Mouse (Mus musculus): ENCODE data around the gene Mia3. TPM values are rescaled to one million over a fixed set of nuclear protein-coding genes. Genes with fewer than 3 reads are reported as not detected.
"Not testable (repeated sequence)": the region's sequence is repeated elsewhere in the genome, so short reads cannot be mapped to it uniquely, and the experiment has no call there.

Gene Mia3
- polyA plus RNA-seq, 1 experiment = 98.2 TPM

- no peak for DNase-seq (ENCODE audit: low read depth)
- TF ChIP-seq POLR2A (IDR thresholded peaks at IDR 0.05; ENCODE audit: borderline replicate concordance, extremely low read depth, insufficient read depth, insufficient read length, poor library complexity, severe bottlenecking) (no peak), CTCF (IDR thresholded peaks at IDR 0.05; ENCODE audit: borderline replicate concordance, extremely low read depth, insufficient read depth, insufficient read length) (no peak)
Measured at GRCm38 (mm10) chr1:183374728-183375127, 5.4 kb upstream of the Mia3 start.

- no peak for TF ChIP-seq CTCF (IDR thresholded peaks at IDR 0.05; ENCODE audit: borderline replicate concordance, extremely low read depth, insufficient read depth, insufficient read length)
- no peak for TF ChIP-seq POLR2A (IDR thresholded peaks at IDR 0.05; ENCODE audit: borderline replicate concordance, extremely low read depth, insufficient read depth, insufficient read length, poor library complexity, severe bottlenecking)
- DNase-seq (ENCODE audit: low read depth) = peak; percentile 26
Measured at GRCm38 (mm10) chr1:183368601-183369400, 552 bp downstream of the Mia3 start.

GRCm38 (mm10) chr1:183366361-183366760 is 3.0 kb downstream of the Mia3 start:
- DNase-seq (ENCODE audit: low read depth) = no peak
- TF ChIP-seq CTCF (IDR thresholded peaks at IDR 0.05; ENCODE audit: borderline replicate concordance, extremely low read depth, insufficient read depth, insufficient read length) (no peak), POLR2A (IDR thresholded peaks at IDR 0.05; ENCODE audit: borderline replicate concordance, extremely low read depth, insufficient read depth, insufficient read length, poor library complexity, severe bottlenecking) (no peak)

- no peak for DNase-seq (ENCODE audit: low read depth)
- TF ChIP-seq CTCF (IDR thresholded peaks at IDR 0.05; ENCODE audit: borderline replicate concordance, extremely low read depth, insufficient read depth, insufficient read length) = no peak
- TF ChIP-seq POLR2A (IDR thresholded peaks at IDR 0.05; ENCODE audit: borderline replicate concordance, extremely low read depth, insufficient read depth, insufficient read length, poor library complexity, severe bottlenecking) = no peak
Measured at GRCm38 (mm10) chr1:183363577-183363867, 5.8 kb downstream of the Mia3 start.

GRCm38 (mm10) chr1:183362729-183363576 is 6.4 kb downstream of the Mia3 start:
- no peak for TF ChIP-seq CTCF (IDR thresholded peaks at IDR 0.05; ENCODE audit: borderline replicate concordance, extremely low read depth, insufficient read depth, insufficient read length)
- no peak for TF ChIP-seq POLR2A (IDR thresholded peaks at IDR 0.05; ENCODE audit: borderline replicate concordance, extremely low read depth, insufficient read depth, insufficient read length, poor library complexity, severe bottlenecking)
- no peak for DNase-seq (ENCODE audit: low read depth)

GRCm38 (mm10) chr1:183362301-183362700 is 7.1 kb downstream of the Mia3 start:
- no peak for DNase-seq (ENCODE audit: low read depth)

GRCm38 (mm10) chr1:183358901-183359300 is 10.5 kb downstream of the Mia3 start:
- DNase-seq (ENCODE audit: low read depth) = no peak
- TF ChIP-seq CTCF (IDR thresholded peaks at IDR 0.05; ENCODE audit: borderline replicate concordance, extremely low read depth, insufficient read depth, insufficient read length) = no peak
- TF ChIP-seq POLR2A (IDR thresholded peaks at IDR 0.05; ENCODE audit: borderline replicate concordance, extremely low read depth, insufficient read depth, insufficient read length, poor library complexity, severe bottlenecking) = no peak

More at GRCm38 (mm10) chr1:183362301-183362700, 7.1 kb downstream of the Mia3 start:
- TF ChIP-seq POLR2A (IDR thresholded peaks at IDR 0.05; ENCODE audit: borderline replicate concordance, extremely low read depth, insufficient read depth, insufficient read length, poor library complexity, severe bottlenecking) = no peak
- TF ChIP-seq CTCF (IDR thresholded peaks at IDR 0.05; ENCODE audit: borderline replicate concordance, extremely low read depth, insufficient read depth, insufficient read length) = no peak

GRCm38 (mm10) chr1:183349840-183350239 is 19.5 kb downstream of the Mia3 start:
- peak; percentile 78 for DNase-seq (ENCODE audit: low read depth)
- peak; percentile 46; the same call in 1 of the 2 replicates for TF ChIP-seq CTCF (IDR thresholded peaks at IDR 0.05; ENCODE audit: borderline replicate concordance, extremely low read depth, insufficient read depth, insufficient read length)
- no peak for TF ChIP-seq POLR2A (IDR thresholded peaks at IDR 0.05; ENCODE audit: borderline replicate concordance, extremely low read depth, insufficient read depth, insufficient read length, poor library complexity, severe bottlenecking)

- TF ChIP-seq CTCF (IDR thresholded peaks at IDR 0.05; ENCODE audit: borderline replicate concordance, extremely low read depth, insufficient read depth, insufficient read length) (no peak), POLR2A (IDR thresholded peaks at IDR 0.05; ENCODE audit: borderline replicate concordance, extremely low read depth, insufficient read depth, insufficient read length, poor library complexity, severe bottlenecking) (no peak)
- no peak for DNase-seq (ENCODE audit: low read depth)
Measured at GRCm38 (mm10) chr1:183345817-183346195, 23.5 kb downstream of the Mia3 start.

- TF ChIP-seq POLR2A (IDR thresholded peaks at IDR 0.05; ENCODE audit: borderline replicate concordance, extremely low read depth, insufficient read depth, insufficient read length, poor library complexity, severe bottlenecking) = peak; percentile 54; the same call in 1 of the 2 replicates
- no peak for TF ChIP-seq CTCF (IDR thresholded peaks at IDR 0.05; ENCODE audit: borderline replicate concordance, extremely low read depth, insufficient read depth, insufficient read length)
- peak; percentile 98 for DNase-seq (ENCODE audit: low read depth)
Measured at GRCm38 (mm10) chr1:183344886-183345816, 24.2 kb downstream of the Mia3 start.

- DNase-seq (ENCODE audit: low read depth) = not testable (repeated sequence)
Measured at GRCm38 (mm10) chr1:183342902-183343301, 26.5 kb downstream of the Mia3 start.
